Mouse (Mus musculus) intestine, embryonic 16.5 days (tissue): ENCODE data around the gene Diras1. TPM values are rescaled to one million over a fixed set of nuclear protein-coding genes. Genes with fewer than 3 reads are reported as not detected.
A peak's percentile ranks its signal among the peaks of the same experiment; 100 is the strongest.

ENCODE experiments used
- ATAC-seq: fragments of 200-750 bp; cut with Nextera tagmentation; 2 replicates; pipeline ENCODE4 v1.8.0; 2017; ENCODE audit warnings: moderate TSS enrichment, moderate library complexity
- H3K27ac ChIP-seq: fragments of 300-500 bp; sonication (generic); 2 replicates; pipeline ENCODE4 v1.5.1; 2014; ENCODE audit warnings: mild to moderate bottlenecking, low read length
- H3K27me3 ChIP-seq: fragments of 300-500 bp; sonication (generic); replicated peaks from 2 replicates; pipeline ENCODE4 v1.6.1; 2014; ENCODE audit warnings: low read length, control low read depth, mixed read lengths; ENCODE audit not compliant: control insufficient read depth, insufficient read depth
- H3K36me3 ChIP-seq: fragments of 300-500 bp; sonication (generic); 2 replicates; pipeline ENCODE4 v1.6.1; 2014; ENCODE audit warnings: low read length, control low read depth; ENCODE audit not compliant: control insufficient read depth, insufficient read depth
- H3K4me1 ChIP-seq: fragments of 300-500 bp; sonication (generic); 2 replicates; pipeline ENCODE4 v1.6.1; 2014; ENCODE audit warnings: low read length, control low read depth, mixed read lengths; ENCODE audit not compliant: control insufficient read depth, insufficient read depth
- H3K4me2 ChIP-seq: fragments of 300-500 bp; sonication (generic); 2 replicates; pipeline ENCODE4 v1.6.1; 2014; ENCODE audit warnings: low read depth, low read length, control low read depth
- H3K4me3 ChIP-seq: fragments of 300-500 bp; sonication (generic); 2 replicates; pipeline ENCODE4 v1.5.1; 2014; ENCODE audit warnings: mild to moderate bottlenecking, low read length
- H3K9ac ChIP-seq: fragments of 300-500 bp; sonication (generic); 2 replicates; pipeline ENCODE4 v1.6.1; 2014; ENCODE audit warnings: low read depth, low read length
- H3K9me3 ChIP-seq: fragments of 300-500 bp; sonication (generic); 2 replicates; pipeline ENCODE4 v1.6.1; 2016; ENCODE audit warnings: low read length, control low read depth; ENCODE audit not compliant: control insufficient read depth
- WGBS: fragments of 180-500 bp; shearing (Covaris S2); extraction: QIAGEN DNeasy Blood & Tissue Kit; methylation state at CpG from one replicate; pipeline ENCODE4 v1.1.7; 2014; 5-methylcytosine and 5-hydroxymethylcytosine counted together
- polyA plus RNA-seq: library from polyadenylated mRNA; unstranded; fragments of >200 nt; fragmentation: Nextera tagmentation; extraction: Ambion mirVana; gene quantifications from 2 replicates; pipeline ENCODE4 v1.2.1, GENCODE M21; 2015

Diras1 gene
- polyA plus RNA-seq, 1 experiment from 2014 or later, result 0.92 TPM

DNA sequence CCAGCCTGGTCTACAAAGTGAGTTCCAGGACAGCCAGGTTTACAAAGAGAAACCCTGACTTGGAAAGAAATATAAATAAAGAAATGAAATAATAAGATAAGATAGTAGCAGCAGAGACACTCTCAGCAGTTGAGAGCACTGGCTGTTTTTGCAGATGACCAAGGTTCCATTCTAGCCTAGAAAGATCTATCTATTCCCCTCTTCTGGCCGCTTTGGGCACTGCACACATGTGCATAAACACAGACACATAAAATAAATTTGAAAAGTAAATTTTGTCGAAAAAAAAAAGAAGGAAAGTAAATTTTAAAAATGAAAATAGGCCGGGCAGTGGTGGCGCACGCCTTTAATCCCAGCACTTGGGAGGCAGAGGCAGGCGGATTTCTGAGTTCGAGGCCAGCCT lies 10.8 kb upstream of the Diras1 start:
- Histone ChIP-seq H3K27me3 (no peaks in the 10 kb centered on the region), H3K36me3 (0 out of 2 replicates have a peak, but pooled peaks cover 5% of the 10 kb centered on the region), H3K9me3 (no peaks in the 10 kb centered on the region), H3K27ac (no peak overlapping the region), H3K4me2 (no peak overlapping the region), H3K4me3 (no peak overlapping the region), H3K9ac (no peak overlapping the region), H3K4me1 (no peaks in the 10 kb centered on the region; the same call in 1 of the 2 replicates)
- ATAC-seq, result no peak
- WGBS, result 75% methylated on average over 7 of the region's 7 CpGs

- WGBS, result 78% methylated on average over 10 of the region's 10 CpGs
- Histone ChIP-seq H3K9me3 (no peaks in the 10 kb centered on the region), H3K4me1 (no peaks in the 10 kb centered on the region), H3K27ac (no peak overlapping the region), H3K27me3 (no peaks in the 10 kb centered on the region), H3K9ac (no peak overlapping the region), H3K36me3 (peaks cover 8% of the 10 kb centered on the region; the same call in 1 of the 2 replicates), H3K4me3 (no peak overlapping the region), H3K4me2 (no peak overlapping the region)
- no peak for ATAC-seq
These were observed 8.1 kb upstream of the Diras1 start for GRCm38 (mm10) chr10:81033586-81033985.

- no peak overlapping the region for H3K4me3 ChIP-seq
- no peak overlapping the region for H3K4me2 ChIP-seq
- 67% methylated on average over 10 of the region's 10 CpGs for WGBS
These were observed 3.6 kb upstream of the Diras1 start for GRCm38 (mm10) chr10:81029031-81029430.

GRCm38 (mm10) chr10:81028219-81028618 lies 2.8 kb upstream of the Diras1 start:
- Histone ChIP-seq H3K4me3 (no peak overlapping the region), H3K27ac (no peak overlapping the region), H3K36me3 (peaks cover 8% of the 10 kb centered on the region; the same call in 1 of the 2 replicates), H3K9ac (no peak overlapping the region), H3K4me1 (no peaks in the 10 kb centered on the region), H3K27me3 (peaks cover 22% of the 10 kb centered on the region), H3K4me2 (no peak overlapping the region), H3K9me3 (no peaks in the 10 kb centered on the region)
- no peak for ATAC-seq

More at GRCm38 (mm10) chr10:81029031-81029430, 3.6 kb upstream of the Diras1 start:
- Histone ChIP-seq H3K36me3 (peaks cover 8% of the 10 kb centered on the region; the same call in 1 of the 2 replicates), H3K9ac (no peak overlapping the region), H3K27me3 (peaks cover 18% of the 10 kb centered on the region), H3K27ac (no peak overlapping the region), H3K4me1 (no peaks in the 10 kb centered on the region), H3K9me3 (no peaks in the 10 kb centered on the region)
- ATAC-seq, result no peak

DNA sequence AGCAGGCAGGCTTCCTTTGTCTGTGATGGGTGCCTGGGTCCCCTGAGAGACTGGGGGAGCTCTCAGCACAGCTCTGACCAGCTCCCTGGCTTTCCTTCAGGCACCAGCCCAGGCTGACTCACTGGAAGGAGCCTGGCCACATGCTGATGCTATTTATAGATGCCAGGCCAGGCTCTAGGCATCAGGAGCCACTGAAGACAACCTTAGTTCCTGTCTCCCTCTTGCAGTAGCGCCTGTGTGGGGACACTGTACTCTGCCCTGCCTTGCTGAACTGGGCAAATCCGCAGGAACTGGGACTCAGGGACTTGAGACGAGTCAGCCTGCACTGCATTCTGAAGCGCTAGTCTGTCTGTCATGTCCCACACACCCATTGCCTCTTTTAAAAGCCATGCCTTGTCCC lies 1.9 kb upstream of the Diras1 start:
- no peak for ATAC-seq
- Histone ChIP-seq H3K27ac (no peak overlapping the region), H3K27me3 (peaks cover 27% of the 10 kb centered on the region), H3K9me3 (no peaks in the 10 kb centered on the region), H3K9ac (no peak overlapping the region), H3K4me1 (no peaks in the 10 kb centered on the region), H3K4me2 (no peak overlapping the region), H3K4me3 (no peak overlapping the region), H3K36me3 (peaks cover 3% of the 10 kb centered on the region; the same call in 1 of the 2 replicates)
- 70% methylated on average over 4 of the region's 4 CpGs for WGBS

DNA sequence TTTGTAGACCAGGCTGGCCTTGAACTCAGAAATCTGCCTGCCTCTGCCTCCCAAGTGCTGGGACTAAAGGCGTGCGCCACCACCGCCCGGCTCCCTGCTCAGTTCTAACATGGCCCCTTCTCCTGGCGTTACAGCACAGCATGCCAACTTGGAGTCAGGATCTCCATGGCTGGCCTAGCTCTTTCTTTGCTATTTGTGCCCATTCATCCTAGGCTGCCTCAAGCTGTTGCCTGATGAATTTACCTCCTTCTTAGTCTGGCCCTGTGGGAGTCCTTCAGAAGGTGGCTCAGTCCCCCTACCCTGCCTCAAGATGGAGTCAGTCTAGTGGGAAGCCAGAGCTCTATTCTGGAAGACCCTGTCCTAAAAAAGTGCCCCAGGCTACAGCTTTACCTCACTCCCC lies 1.4 kb upstream of the Diras1 start:
- no peaks in the 10 kb centered on the region for H3K9me3 ChIP-seq
- 91% methylated on average over 5 of the region's 5 CpGs for WGBS
- no peak overlapping the region for H3K4me3 ChIP-seq
- peaks cover 3% of the 10 kb centered on the region; the same call in 1 of the 2 replicates for H3K36me3 ChIP-seq
- H3K27me3 ChIP-seq, result peaks cover 30% of the 10 kb centered on the region
- H3K27ac ChIP-seq, result no peak overlapping the region
- no peak for ATAC-seq
- H3K4me2 ChIP-seq, result no peak overlapping the region
- H3K4me1 ChIP-seq, result no peaks in the 10 kb centered on the region
- H3K9ac ChIP-seq, result no peak overlapping the region

GRCm38 (mm10) chr10:81025047-81025621 lies 328 bp downstream of the Diras1 start:
- Histone ChIP-seq H3K27ac (no peak overlapping the region), H3K4me1 (no peaks in the 10 kb centered on the region), H3K36me3 (no peaks in the 10 kb centered on the region), H3K4me3 (peak overlapping the region; percentile 36), H3K4me2 (peak overlapping the region; percentile 50), H3K9ac (peak overlapping the region; percentile 8; the same call in 1 of the 2 replicates), H3K9me3 (no peaks in the 10 kb centered on the region), H3K27me3 (peaks cover 30% of the 10 kb centered on the region)
- 2% methylated on average over 39 of the region's 43 CpGs for WGBS
- ATAC-seq, result peak; percentile 40; the same call in 1 of the 2 replicates

GRCm38 (mm10) chr10:81024346-81024937 lies 1.0 kb downstream of the Diras1 start:
- no peak for ATAC-seq
- H3K9me3 ChIP-seq, result no peaks in the 10 kb centered on the region
- no peak overlapping the region for H3K4me3 ChIP-seq
- H3K36me3 ChIP-seq, result no peaks in the 10 kb centered on the region
- no peak overlapping the region for H3K4me2 ChIP-seq
- no peaks in the 10 kb centered on the region for H3K4me1 ChIP-seq
- WGBS, result 67% methylated on average over 5 of the region's 5 CpGs
- no peak overlapping the region for H3K9ac ChIP-seq
- no peak overlapping the region for H3K27ac ChIP-seq
- H3K27me3 ChIP-seq, result peaks cover 30% of the 10 kb centered on the region

GRCm38 (mm10) chr10:81022744-81023143 lies 2.7 kb downstream of the Diras1 start:
- H3K4me2 ChIP-seq, result no peak overlapping the region
- H3K4me1 ChIP-seq, result no peaks in the 10 kb centered on the region
- no peak for ATAC-seq
- no peak overlapping the region for H3K4me3 ChIP-seq
- WGBS, result 60% methylated on average over 8 of the region's 8 CpGs
- peaks cover 30% of the 10 kb centered on the region for H3K27me3 ChIP-seq
- H3K9me3 ChIP-seq, result no peaks in the 10 kb centered on the region
- H3K27ac ChIP-seq, result no peak overlapping the region
- H3K36me3 ChIP-seq, result no peaks in the 10 kb centered on the region
- H3K9ac ChIP-seq, result no peak overlapping the region
